Mouse (Mus musculus): Measurements from ENCODE around the gene H6pd.

GRCm38 (mm10) chr4:149954893-149955439 is 53.9 kb downstream of the H6pd start, which contains the start of gene Spsb1:
- no peak for TF ChIP-seq CTCF (IDR thresholded peaks at IDR 0.05; ENCODE audit: control insufficient read depth, insufficient read depth, insufficient read length)
- no peak for TF ChIP-seq USF1 (IDR thresholded peaks at IDR 0.05; ENCODE audit: low read depth)
- no peak for TF ChIP-seq MYOG (IDR thresholded peaks at IDR 0.05; ENCODE audit: control insufficient read depth, extremely low read depth, insufficient read length)
- no peak for TF ChIP-seq CEBPB (IDR thresholded peaks at IDR 0.05; ENCODE audit: low read depth)
